Mouse (Mus musculus) intestine, embryonic 14.5 days (tissue): Measurements from ENCODE around the gene Itgae. TPM values are rescaled to one million over a fixed set of nuclear protein-coding genes. Genes with fewer than 3 reads are reported as not detected.

Experiments
- ATAC-seq: fragments of 200-750 bp; cut with Nextera tagmentation; replicated peaks from 2 replicates; pipeline ENCODE4 v1.8.0; 2017; ENCODE audit warnings: low read depth, moderate number of reproducible peaks, moderate TSS enrichment, moderate library complexity; ENCODE audit not compliant: low FRiP score, low TSS enrichment
- DNase-seq: peaks from one replicate; pipeline ENCODE4 v3.0.0-alpha.2; 2018; ENCODE audit warnings: low spot score
- H3K27ac ChIP-seq: fragments of 300-500 bp; sonication (generic); 2 replicates; pipeline ENCODE4 v1.5.1; 2014; ENCODE audit warnings: low read depth, mild to moderate bottlenecking, control low read depth
- H3K27me3 ChIP-seq: fragments of 300-500 bp; sonication (generic); replicated peaks from 2 replicates; pipeline ENCODE4 v1.6.1; 2014; ENCODE audit warnings: low read length, control low read depth; ENCODE audit not compliant: control insufficient read depth, insufficient read depth
- H3K36me3 ChIP-seq: fragments of 300-500 bp; sonication (generic); 2 replicates; pipeline ENCODE4 v1.6.1; 2014; ENCODE audit warnings: low read length, control low read depth; ENCODE audit not compliant: control insufficient read depth, insufficient read depth
- H3K4me1 ChIP-seq: fragments of 300-500 bp; sonication (generic); replicated peaks from 2 replicates; pipeline ENCODE4 v1.6.1; 2014; ENCODE audit warnings: low read length, control low read depth, mixed read lengths; ENCODE audit not compliant: control insufficient read depth, insufficient read depth
- H3K4me2 ChIP-seq: fragments of 300-500 bp; sonication (generic); 2 replicates; pipeline ENCODE4 v1.6.1; 2014; ENCODE audit warnings: low read length
- H3K4me3 ChIP-seq: fragments of 300-500 bp; sonication (generic); 2 replicates; pipeline ENCODE4 v1.5.1; 2014; ENCODE audit warnings: low read depth, low read length, control low read depth, mixed read lengths
- H3K9ac ChIP-seq: fragments of 300-500 bp; sonication (generic); 2 replicates; pipeline ENCODE4 v1.6.1; 2014; ENCODE audit warnings: mild to moderate bottlenecking, low read length
- H3K9me3 ChIP-seq: fragments of 300-500 bp; sonication (generic); 2 replicates; pipeline ENCODE4 v1.6.1; 2016; ENCODE audit warnings: low read length, control low read depth; ENCODE audit not compliant: control insufficient read depth
- WGBS: fragments of 180-500 bp; shearing (Covaris S2); extraction: QIAGEN DNeasy Blood & Tissue Kit; methylation state at CpG from one replicate; pipeline ENCODE4 v1.1.7; 2014; 5-methylcytosine and 5-hydroxymethylcytosine counted together
- polyA plus RNA-seq: library from polyadenylated mRNA; unstranded; fragments of >200 nt; fragmentation: Nextera tagmentation; extraction: Ambion mirVana; gene quantifications from 2 replicates; pipeline ENCODE4 v1.2.1, GENCODE M21; 2014

Gene Itgae
- polyA plus RNA-seq, 1 experiment from 2014 or later, result 0.23 TPM

DNA sequence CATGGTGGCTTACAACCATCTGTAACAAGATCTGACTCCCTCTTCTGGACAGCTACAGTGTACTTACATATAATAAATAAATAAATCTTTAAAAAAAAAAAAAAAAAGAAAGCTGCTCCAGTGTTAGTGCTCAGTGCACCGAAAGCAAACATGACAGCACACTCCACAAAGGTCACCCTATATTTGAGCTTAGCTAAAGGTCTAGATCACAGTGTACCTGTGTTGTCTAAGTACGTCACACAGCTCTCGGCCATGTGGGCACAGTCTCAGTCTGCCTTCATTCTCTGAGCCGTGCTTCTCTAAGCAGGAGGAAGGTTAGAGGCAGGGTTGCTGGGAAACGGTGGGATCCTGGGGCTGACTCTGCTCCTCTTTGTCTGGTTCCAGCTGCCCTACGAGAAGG, 36.1 kb downstream of the Itgae start:
- Histone ChIP-seq H3K27me3 (no peaks in the 10 kb centered on the region), H3K9ac (no peak overlapping the region), H3K27ac (no peak overlapping the region), H3K4me1 (no peaks in the 10 kb centered on the region), H3K36me3 (no peaks in the 10 kb centered on the region), H3K9me3 (no peaks in the 10 kb centered on the region), H3K4me2 (no peak overlapping the region), H3K4me3 (no peak overlapping the region)
- no peak for DNase-seq
- WGBS, result 92% methylated on average over 6 of the region's 6 CpGs
- no peak for ATAC-seq

DNA sequence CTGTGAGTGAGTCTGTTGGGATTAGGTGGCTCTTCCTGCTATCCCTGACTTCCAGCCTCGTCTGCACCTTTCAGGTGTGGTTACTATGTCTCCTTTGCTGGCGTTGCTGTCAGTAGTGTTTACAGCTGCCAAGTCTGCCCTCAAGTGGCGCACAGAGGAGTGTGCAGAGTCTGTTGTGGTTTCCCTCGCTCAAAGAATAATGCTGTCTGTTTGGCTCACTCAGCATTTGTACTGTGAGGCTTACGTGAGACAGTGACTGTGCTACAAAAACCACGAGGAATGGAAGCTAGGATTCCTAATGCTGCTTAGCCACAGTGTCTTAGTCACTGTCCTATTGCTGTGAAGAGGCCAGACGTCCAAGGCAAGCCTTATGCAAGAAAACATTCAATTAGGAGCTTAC, 40.6 kb downstream of the Itgae start:
- Histone ChIP-seq H3K27ac (no peak overlapping the region), H3K4me1 (peaks cover 15% of the 10 kb centered on the region), H3K9ac (no peak overlapping the region), H3K4me2 (no peak overlapping the region), H3K27me3 (no peaks in the 10 kb centered on the region), H3K9me3 (no peaks in the 10 kb centered on the region), H3K4me3 (no peak overlapping the region), H3K36me3 (peaks cover 17% of the 10 kb centered on the region; the same call in 1 of the 2 replicates)
- DNase-seq, result no peak
- 76% methylated on average over 7 of the region's 7 CpGs for WGBS
- no peak for ATAC-seq

DNA sequence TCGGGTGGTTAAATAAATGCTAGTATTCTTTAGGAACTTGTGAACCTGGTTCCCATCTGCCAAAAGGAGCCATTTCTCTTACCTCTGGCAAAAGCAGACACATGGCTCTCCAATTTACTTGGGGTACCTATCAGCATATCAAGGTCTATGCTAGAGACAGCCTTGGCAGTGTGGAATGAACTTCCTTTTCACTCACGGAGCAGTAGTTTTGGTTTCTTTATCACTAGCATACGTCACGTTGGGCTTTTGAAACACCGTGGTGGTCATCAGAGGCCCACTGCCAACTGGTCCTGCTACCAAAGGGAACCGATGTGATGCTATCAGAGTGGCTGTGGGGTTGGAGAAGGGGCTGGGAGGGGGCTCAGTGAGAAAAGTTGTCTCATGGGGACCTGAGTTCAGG, 42.6 kb downstream of the Itgae start:
- no peak overlapping the region for H3K9ac ChIP-seq
- H3K9me3 ChIP-seq, result no peaks in the 10 kb centered on the region
- H3K27ac ChIP-seq, result no peak overlapping the region
- no peaks in the 10 kb centered on the region for H3K27me3 ChIP-seq
- H3K36me3 ChIP-seq, result peaks cover 17% of the 10 kb centered on the region; the same call in 1 of the 2 replicates
- no peak for ATAC-seq
- 95% methylated on average over 6 of the region's 6 CpGs for WGBS
- no peak for DNase-seq
- no peak overlapping the region for H3K4me2 ChIP-seq
- no peak overlapping the region for H3K4me3 ChIP-seq
- peaks cover 27% of the 10 kb centered on the region for H3K4me1 ChIP-seq

DNA sequence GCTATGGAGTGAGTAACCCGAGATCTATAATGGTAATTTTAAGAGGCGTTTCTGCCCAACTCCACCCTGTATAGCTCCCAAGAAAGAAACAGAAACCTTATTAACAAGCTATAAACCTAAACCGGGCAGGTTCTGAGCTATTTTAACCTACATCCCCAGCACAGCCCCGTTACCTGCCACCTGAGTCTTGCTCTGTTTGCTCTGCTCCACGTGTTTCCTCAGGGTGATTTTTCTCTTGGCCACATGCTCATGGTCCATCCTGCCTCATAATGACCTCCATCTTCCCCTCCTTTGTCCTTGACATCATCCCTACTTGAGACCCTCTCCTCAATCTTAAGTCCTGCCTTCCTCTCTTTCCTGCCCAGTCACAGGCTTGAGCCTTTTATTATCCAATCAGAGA, 43.8 kb downstream of the Itgae start:
- DNase-seq (no peak), ATAC-seq (no peak)
- peaks cover 27% of the 10 kb centered on the region for H3K4me1 ChIP-seq
- no peak overlapping the region for H3K27ac ChIP-seq
- no peak overlapping the region for H3K4me3 ChIP-seq
- WGBS, result 82% methylated on average over 5 of the region's 5 CpGs
- 0 out of 2 replicates have a peak overlapping the region, but pooled peaks have one; percentile 7 for H3K9ac ChIP-seq
- H3K36me3 ChIP-seq, result peaks cover 17% of the 10 kb centered on the region; the same call in 1 of the 2 replicates
- peak overlapping the region; percentile 18; the same call in 1 of the 2 replicates for H3K4me2 ChIP-seq
- H3K9me3 ChIP-seq, result no peaks in the 10 kb centered on the region
- no peaks in the 10 kb centered on the region for H3K27me3 ChIP-seq

DNA sequence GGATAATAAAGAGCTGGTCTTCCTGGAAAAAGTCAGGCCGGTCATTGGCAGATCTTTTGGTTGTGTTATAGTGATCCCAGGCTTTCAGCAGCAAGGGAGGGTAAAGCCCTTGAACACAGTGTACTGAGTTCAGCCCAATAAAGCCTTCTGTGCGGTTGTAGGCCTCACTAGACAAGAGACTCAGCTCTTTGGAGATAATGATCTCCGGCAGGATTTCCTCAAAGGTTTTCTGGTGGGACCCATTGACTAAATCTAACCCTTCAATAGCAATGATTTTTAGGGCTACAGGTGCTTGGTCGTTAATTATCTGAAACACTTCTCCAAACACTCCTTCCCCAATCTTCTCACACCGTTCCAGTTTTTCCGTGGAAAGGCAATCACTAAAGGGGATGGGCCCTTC, 46.2 kb downstream of the Itgae start:
- Histone ChIP-seq H3K27ac (no peak overlapping the region), H3K27me3 (no peaks in the 10 kb centered on the region), H3K9me3 (no peaks in the 10 kb centered on the region), H3K4me2 (peak overlapping the region; percentile 67), H3K36me3 (peaks cover 17% of the 10 kb centered on the region; the same call in 1 of the 2 replicates), H3K9ac (peak overlapping the region; percentile 65), H3K4me1 (peaks cover 27% of the 10 kb centered on the region), H3K4me3 (peak overlapping the region; percentile 72)
- no peak for ATAC-seq
- 66% methylated on average over 6 of the region's 6 CpGs for WGBS
- DNase-seq, result no peak

DNA sequence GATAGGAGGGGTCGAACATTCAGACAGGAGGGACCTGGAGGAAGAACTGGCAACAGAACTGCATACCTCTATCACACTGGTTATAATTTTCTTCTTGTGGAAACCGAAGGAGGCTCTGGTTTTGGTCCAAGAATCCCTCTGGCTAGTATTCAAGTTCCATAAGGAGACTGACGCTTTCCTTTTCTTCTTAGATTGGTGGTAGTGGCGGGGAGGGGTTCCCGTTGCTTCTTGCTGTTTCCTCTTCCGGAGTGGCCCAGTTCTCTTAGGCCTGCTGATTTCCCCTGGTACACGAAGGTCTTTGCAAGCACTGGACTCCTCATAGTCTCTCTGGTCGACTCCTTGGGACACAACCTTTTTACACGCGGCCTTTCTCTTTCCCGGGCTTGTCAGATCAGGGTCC, 46.7 kb downstream of the Itgae start:
- Histone ChIP-seq H3K4me3 (peak overlapping the region; percentile 72), H3K27ac (no peak overlapping the region), H3K4me2 (peak overlapping the region; percentile 67), H3K9me3 (no peaks in the 10 kb centered on the region), H3K4me1 (peaks cover 27% of the 10 kb centered on the region), H3K36me3 (peaks cover 17% of the 10 kb centered on the region; the same call in 1 of the 2 replicates), H3K27me3 (no peaks in the 10 kb centered on the region), H3K9ac (peak overlapping the region; percentile 65)
- WGBS, result 21% methylated on average over 11 of the region's 11 CpGs
- DNase-seq (no peak), ATAC-seq (peak; percentile 11; the same call in 1 of the 2 replicates)

DNA sequence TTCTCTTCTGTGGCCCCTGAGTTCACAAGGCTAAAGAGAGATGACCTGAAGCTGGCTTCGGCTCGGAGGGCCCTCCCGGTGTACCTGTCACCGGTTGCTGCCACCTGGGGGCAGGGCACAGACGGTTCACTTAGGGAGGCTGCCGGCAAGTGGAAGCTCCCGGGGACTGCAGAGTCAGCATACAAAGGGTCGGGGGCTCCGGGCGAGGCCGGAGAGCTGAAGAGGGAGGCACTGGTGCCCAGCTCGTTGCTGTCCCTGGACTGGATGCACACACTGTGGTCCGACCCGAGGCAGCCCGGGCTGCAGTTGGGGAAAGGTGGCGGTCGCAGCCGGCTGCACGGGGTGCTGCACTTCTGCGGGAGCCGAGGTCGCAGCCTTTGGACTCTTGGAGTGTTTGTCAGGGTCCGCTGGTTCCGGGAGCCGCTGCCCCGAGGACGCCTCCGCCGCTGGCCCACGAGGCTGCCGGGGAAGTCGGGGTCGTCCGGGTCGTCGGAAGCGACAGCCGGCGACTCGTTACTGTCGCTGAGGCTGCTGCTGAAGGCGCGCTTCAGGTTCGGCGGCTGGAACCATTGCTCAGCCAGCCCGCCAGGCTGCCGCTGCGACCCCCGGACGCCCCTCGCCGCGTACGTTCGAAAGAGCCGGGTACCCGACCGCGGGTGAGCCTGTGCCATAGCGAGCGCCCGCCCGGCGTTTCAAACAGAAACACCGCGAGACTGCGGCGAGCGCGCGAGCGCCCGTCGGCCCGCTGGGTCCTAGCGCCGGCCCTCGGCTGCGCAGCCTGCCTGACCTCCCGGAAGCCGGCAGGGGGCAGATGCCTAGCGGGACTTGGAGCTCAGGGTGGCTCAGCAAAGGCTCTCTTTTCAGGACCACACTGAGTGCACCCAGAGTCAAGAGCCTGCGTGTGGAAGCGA, 47.5 kb downstream of the Itgae start, which contains the start of gene Haspin:
Gene Haspin (minus strand): TSS at position 704 of the 911 bp plus-strand sequence.
- Histone ChIP-seq H3K9ac (peak within 1 kb of the TSS; percentile 65), H3K9me3 (no peaks in the 10 kb centered on the region), H3K4me2 (peak within 1 kb of the TSS; percentile 67), H3K27ac (no peak within 1 kb of the TSS), H3K4me3 (peak within 1 kb of the TSS; percentile 72), H3K27me3 (no peaks in the 10 kb centered on the region), H3K4me1 (peaks cover 27% of the 10 kb centered on the region), H3K36me3 (peaks cover 10% of the 10 kb centered on the region; the same call in 1 of the 2 replicates)
- under 1% methylated on average over 84 of the region's 84 CpGs for whole genome bisulfite sequencing
- DNase-seq (peak; percentile 96), ATAC-seq (peak; percentile 94)

DNA sequence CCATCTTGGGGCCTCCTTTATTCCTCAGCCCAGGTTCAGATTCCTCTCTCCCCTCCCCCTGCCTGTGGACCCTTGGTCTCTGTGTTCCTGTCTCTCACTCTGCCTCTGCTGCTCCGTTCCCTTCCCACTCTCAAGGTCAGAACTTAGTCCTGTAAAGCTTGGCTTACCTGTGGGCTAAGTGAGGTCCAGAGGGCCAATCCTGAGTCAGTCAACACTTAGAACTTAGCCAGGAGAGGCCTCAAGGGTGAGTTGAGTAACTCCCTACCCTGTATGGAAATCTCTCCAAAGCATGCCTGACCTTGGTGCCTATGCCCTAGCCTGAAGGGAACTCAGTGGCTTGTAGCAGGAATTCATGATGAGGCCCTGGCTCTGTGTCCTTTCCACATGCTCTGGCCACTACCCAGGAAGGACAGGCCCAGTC, 53.9 kb downstream of the Itgae start:
- H3K4me2 ChIP-seq, result no peak overlapping the region
- no peak for ATAC-seq

More for the DNA sequence above, 53.9 kb downstream of the Itgae start:
- H3K4me3 ChIP-seq, result no peak overlapping the region
- no peaks in the 10 kb centered on the region for H3K4me1 ChIP-seq
- H3K27ac ChIP-seq, result no peak overlapping the region
- H3K9ac ChIP-seq, result no peak overlapping the region
- no peaks in the 10 kb centered on the region for H3K36me3 ChIP-seq
- no peaks in the 10 kb centered on the region for H3K9me3 ChIP-seq
- no peaks in the 10 kb centered on the region for H3K27me3 ChIP-seq
- 45% methylated on average over 1 of the region's 1 CpGs for WGBS
- no peak for DNase-seq
